Mouse (Mus musculus): ENCODE measurements around the gene Sgms2. TPM values are rescaled to one million over a fixed set of nuclear protein-coding genes. Genes with fewer than 3 reads are reported as not detected.
"Not testable (repeated sequence)": the region's sequence is repeated elsewhere in the genome, so short reads cannot be mapped to it uniquely, and the experiment has no call there.

The Sgms2 gene
- polyA plus RNA-seq, 1 experiment from 2014 or later: 15.8 TPM

- H3K4me3 ChIP-seq (replicated peaks): no peak overlapping the region
- no peaks in the 10 kb centered on the region for H3K36me3 ChIP-seq
- H3K4me1 ChIP-seq (replicated peaks): no peaks in the 10 kb centered on the region
- H3K27ac ChIP-seq: peak overlapping the region; percentile 78; the same call in 1 of the 2 replicates
- H3K4me2 ChIP-seq (replicated peaks): peak overlapping the region; percentile 34; the same call in 1 of the 2 replicates
- no peaks in the 10 kb centered on the region for H3K9me3 ChIP-seq
- 60% methylated on average over 6 of the region's 6 CpGs for WGBS
- peak; percentile 77 for ATAC-seq
- H3K27me3 ChIP-seq (replicated peaks): no peaks in the 10 kb centered on the region
- H3K9ac ChIP-seq: no peak overlapping the region
These were observed 142.2 kb downstream of the Sgms2 start for GRCm38 (mm10) chr3:131349013-131349412.

DNA sequence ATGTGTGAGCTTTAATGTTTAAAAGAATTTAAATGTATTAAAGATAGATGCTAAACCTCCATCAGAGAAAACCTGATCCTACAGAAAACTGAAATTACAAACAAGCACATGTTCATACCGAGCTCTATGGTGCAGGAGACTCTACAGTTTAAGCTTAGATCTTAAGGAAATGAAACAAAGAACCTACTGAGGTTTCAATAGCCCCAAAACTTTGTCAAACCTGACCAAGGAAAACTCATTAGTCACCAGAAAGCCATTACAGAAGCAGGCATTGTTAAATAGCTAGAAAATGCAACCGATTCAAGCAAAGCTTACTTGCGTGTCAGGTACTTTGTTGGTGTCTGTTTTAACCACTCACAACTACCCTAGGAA lies 142.6 kb downstream of the Sgms2 start:
- Histone ChIP-seq H3K36me3 (no peaks in the 10 kb centered on the region), H3K27me3 (replicated peaks) (no peaks in the 10 kb centered on the region), H3K27ac (peak overlapping the region; percentile 78), H3K4me2 (replicated peaks) (peak overlapping the region; percentile 34; the same call in 1 of the 2 replicates), H3K9ac (no peak overlapping the region), H3K4me1 (replicated peaks) (no peaks in the 10 kb centered on the region), H3K4me3 (replicated peaks) (no peak overlapping the region), H3K9me3 (no peaks in the 10 kb centered on the region)
- peak; percentile 42 for ATAC-seq
- WGBS: 63% methylated on average over 3 of the region's 3 CpGs

DNA sequence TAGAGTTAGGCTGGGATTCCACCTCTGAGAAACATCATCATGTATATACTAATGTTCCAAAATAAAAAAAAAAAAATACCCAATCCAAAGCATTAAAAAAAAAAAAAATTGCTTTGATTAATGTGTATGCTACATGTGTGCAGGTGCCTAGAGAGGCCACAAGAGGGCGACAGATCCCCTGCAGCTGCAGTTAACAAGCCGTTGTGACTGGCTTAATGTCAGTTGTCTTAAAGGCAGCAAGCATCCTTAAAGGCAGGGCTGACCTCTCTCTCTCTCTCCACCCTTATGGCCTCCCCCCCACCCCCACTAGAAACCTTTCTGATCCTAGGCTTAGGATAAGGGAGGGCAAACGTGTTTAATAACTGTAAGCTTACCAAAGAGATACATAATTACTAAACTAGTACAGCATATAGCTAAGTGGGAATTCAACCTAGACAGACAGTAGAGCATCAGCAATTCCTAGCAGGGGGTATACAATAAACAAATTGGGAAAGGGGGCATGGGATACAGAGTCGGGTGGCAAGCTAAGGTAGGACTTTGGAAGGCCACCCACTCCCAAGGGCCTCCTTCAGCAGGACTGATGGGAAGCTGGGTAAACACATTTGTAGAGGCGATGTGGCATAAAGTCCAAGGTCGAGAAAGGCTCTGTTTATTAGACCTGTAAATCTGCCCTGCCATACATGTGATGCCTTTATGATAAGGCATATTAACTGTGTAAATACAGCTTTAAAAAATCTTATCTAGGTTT lies 143.2 kb downstream of the Sgms2 start:
- H3K27ac ChIP-seq: peak overlapping the region; percentile 62
- no peak overlapping the region for H3K9ac ChIP-seq
- no peak overlapping the region for H3K4me3 ChIP-seq (replicated peaks)
- 45% methylated on average over 6 of the region's 6 CpGs for WGBS
- H3K4me1 ChIP-seq (replicated peaks): no peaks in the 10 kb centered on the region; the same call in 1 of the 2 replicates
- H3K9me3 ChIP-seq: no peaks in the 10 kb centered on the region
- H3K27me3 ChIP-seq (replicated peaks): no peaks in the 10 kb centered on the region
- no peaks in the 10 kb centered on the region for H3K36me3 ChIP-seq
- peak; percentile 93 for ATAC-seq
- H3K4me2 ChIP-seq (replicated peaks): 0 out of 2 replicates have a peak overlapping the region, but pooled peaks have one; percentile 24

GRCm38 (mm10) chr3:131345903-131346302 lies 145.3 kb downstream of the Sgms2 start:
- Histone ChIP-seq H3K9ac (no peak overlapping the region), H3K27me3 (replicated peaks) (no peaks in the 10 kb centered on the region), H3K36me3 (no peaks in the 10 kb centered on the region), H3K27ac (no peak overlapping the region), H3K4me3 (replicated peaks) (no peak overlapping the region), H3K9me3 (no peaks in the 10 kb centered on the region), H3K4me1 (replicated peaks) (no peaks in the 10 kb centered on the region; the same call in 1 of the 2 replicates), H3K4me2 (replicated peaks) (no peak overlapping the region)
- 94% methylated on average over 6 of the region's 6 CpGs for WGBS
- no peak for ATAC-seq

DNA sequence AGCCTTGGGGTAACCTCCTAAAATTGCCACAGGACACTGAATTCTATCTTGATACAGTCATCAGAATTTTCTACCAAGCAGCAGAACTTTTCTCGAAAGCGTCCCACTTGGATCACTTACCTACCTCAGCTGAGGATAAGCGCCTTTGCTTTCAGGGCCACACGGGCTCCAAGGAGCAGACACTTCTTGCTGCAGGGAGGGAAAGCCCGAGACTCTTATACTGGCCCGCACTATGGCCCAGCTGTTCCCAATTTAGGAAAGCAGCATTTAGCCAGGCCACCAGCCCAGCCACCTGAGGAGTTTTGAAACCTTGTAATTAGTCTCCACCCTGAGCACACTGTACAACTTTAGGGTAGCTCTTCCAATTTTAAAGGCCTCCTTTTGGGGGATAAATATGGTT lies 147.9 kb downstream of the Sgms2 start:
- no peak for ATAC-seq
- H3K4me3 ChIP-seq (replicated peaks): no peak overlapping the region
- H3K9me3 ChIP-seq: no peaks in the 10 kb centered on the region
- WGBS: 79% methylated on average over 6 of the region's 6 CpGs
- no peaks in the 10 kb centered on the region; the same call in 1 of the 2 replicates for H3K4me1 ChIP-seq (replicated peaks)
- no peaks in the 10 kb centered on the region for H3K36me3 ChIP-seq
- no peaks in the 10 kb centered on the region for H3K27me3 ChIP-seq (replicated peaks)
- no peak overlapping the region for H3K27ac ChIP-seq
- H3K4me2 ChIP-seq (replicated peaks): no peak overlapping the region
- no peak overlapping the region for H3K9ac ChIP-seq

- H3K4me3 ChIP-seq (replicated peaks): no peak overlapping the region
- H3K36me3 ChIP-seq: no peaks in the 10 kb centered on the region
- H3K4me1 ChIP-seq (replicated peaks): no peaks in the 10 kb centered on the region; the same call in 1 of the 2 replicates
- no peak overlapping the region for H3K9ac ChIP-seq
- H3K9me3 ChIP-seq: no peaks in the 10 kb centered on the region
- H3K4me2 ChIP-seq (replicated peaks): no peak overlapping the region
- 45% methylated on average over 3 of the region's 3 CpGs for WGBS
- H3K27me3 ChIP-seq (replicated peaks): no peaks in the 10 kb centered on the region
- no peak for ATAC-seq
- no peak overlapping the region for H3K27ac ChIP-seq
These were observed 150.3 kb downstream of the Sgms2 start for GRCm38 (mm10) chr3:131340885-131341284.

DNA sequence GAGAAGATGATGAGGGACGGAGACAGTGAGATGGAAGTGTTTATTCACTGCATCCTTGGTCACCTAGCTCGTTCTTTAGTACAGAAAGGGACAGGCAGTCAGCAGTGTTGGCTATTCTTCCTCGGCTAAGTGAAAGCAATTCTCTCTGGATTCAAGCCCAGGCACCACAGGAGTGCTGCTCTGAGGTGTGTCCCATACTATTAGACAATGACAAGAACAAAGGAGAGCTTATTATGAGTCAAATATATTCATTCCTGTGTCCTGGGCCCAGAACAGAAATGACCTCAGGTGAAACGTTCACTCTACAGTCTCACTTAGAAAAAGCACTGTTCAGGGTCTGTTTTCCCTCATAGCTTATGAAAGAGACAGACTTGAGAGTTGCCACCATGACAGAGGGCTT lies 151.9 kb downstream of the Sgms2 start:
- Histone ChIP-seq H3K9ac (no peak overlapping the region), H3K9me3 (no peaks in the 10 kb centered on the region), H3K27me3 (replicated peaks) (no peaks in the 10 kb centered on the region), H3K4me2 (replicated peaks) (no peak overlapping the region), H3K4me3 (replicated peaks) (no peak overlapping the region), H3K36me3 (no peaks in the 10 kb centered on the region), H3K27ac (no peak overlapping the region), H3K4me1 (replicated peaks) (peaks cover 11% of the 10 kb centered on the region)
- no peak for ATAC-seq
- 79% methylated on average over 4 of the region's 4 CpGs for WGBS

GRCm38 (mm10) chr3:131337749-131338148 lies 153.5 kb downstream of the Sgms2 start:
- 97% methylated on average over 7 of the region's 7 CpGs for WGBS
- not testable (repeated sequence) for H3K36me3 ChIP-seq; H3K4me2 ChIP-seq (replicated peaks); H3K9ac ChIP-seq; H3K4me3 ChIP-seq (replicated peaks); ATAC-seq; H3K9me3 ChIP-seq; H3K27me3 ChIP-seq (replicated peaks); H3K27ac ChIP-seq
- peaks cover 15% of the 10 kb centered on the region for H3K4me1 ChIP-seq (replicated peaks)

- WGBS: 87% methylated on average over 8 of the region's 8 CpGs
- ATAC-seq: no peak
- no peak overlapping the region for H3K4me3 ChIP-seq (replicated peaks)
- no peaks in the 10 kb centered on the region for H3K36me3 ChIP-seq
- H3K9ac ChIP-seq: no peak overlapping the region
- H3K9me3 ChIP-seq: no peaks in the 10 kb centered on the region
- H3K4me2 ChIP-seq (replicated peaks): no peak overlapping the region
- H3K27me3 ChIP-seq (replicated peaks): no peaks in the 10 kb centered on the region
- no peak overlapping the region for H3K27ac ChIP-seq
- peaks cover 15% of the 10 kb centered on the region for H3K4me1 ChIP-seq (replicated peaks)
These were observed 154.6 kb downstream of the Sgms2 start for GRCm38 (mm10) chr3:131336629-131337028.

GRCm38 (mm10) chr3:131335117-131335547 lies 156.1 kb downstream of the Sgms2 start:
- Histone ChIP-seq H3K4me3 (replicated peaks) (no peak overlapping the region), H3K9ac (no peak overlapping the region), H3K36me3 (no peaks in the 10 kb centered on the region), H3K9me3 (no peaks in the 10 kb centered on the region), H3K27ac (0 out of 2 replicates have a peak overlapping the region, but pooled peaks have one; percentile 2), H3K4me2 (replicated peaks) (peak overlapping the region; percentile 45), H3K4me1 (replicated peaks) (peaks cover 15% of the 10 kb centered on the region), H3K27me3 (replicated peaks) (no peaks in the 10 kb centered on the region)
- ATAC-seq: peak; percentile 72
- WGBS: 53% methylated on average over 8 of the region's 8 CpGs

DNA sequence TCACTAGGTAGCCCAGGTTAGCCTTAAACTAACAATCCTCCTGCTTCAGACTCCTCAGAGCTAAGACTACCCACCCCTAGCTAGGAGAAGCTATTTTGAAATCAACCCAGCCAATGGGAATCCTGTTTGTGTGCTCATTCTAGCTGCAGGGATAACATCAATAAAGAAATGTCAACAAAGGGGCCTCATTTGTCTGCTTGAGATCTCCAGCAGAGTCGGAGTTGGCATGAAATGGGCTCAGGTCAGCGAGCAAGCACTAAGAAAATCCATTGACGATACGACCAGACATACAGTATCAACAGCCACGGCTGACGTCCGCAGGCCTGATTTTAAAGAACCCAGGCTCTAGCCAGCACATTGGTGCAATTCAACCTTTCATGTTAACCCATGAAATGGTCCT lies 164.0 kb downstream of the Sgms2 start:
- Histone ChIP-seq H3K4me1 (replicated peaks) (no peaks in the 10 kb centered on the region), H3K36me3 (peaks cover 5% of the 10 kb centered on the region; the same call in 1 of the 2 replicates), H3K27ac (no peak overlapping the region), H3K9me3 (no peaks in the 10 kb centered on the region), H3K4me3 (replicated peaks) (no peak overlapping the region), H3K27me3 (replicated peaks) (no peaks in the 10 kb centered on the region), H3K9ac (no peak overlapping the region), H3K4me2 (replicated peaks) (no peak overlapping the region)
- WGBS: 55% methylated on average over 7 of the region's 7 CpGs
- ATAC-seq: no peak

- Histone ChIP-seq H3K4me3 (replicated peaks) (no peak overlapping the region), H3K4me2 (replicated peaks) (no peak overlapping the region), H3K9ac (no peak overlapping the region), H3K27ac (no peak overlapping the region), H3K9me3 (no peaks in the 10 kb centered on the region), H3K36me3 (peaks cover 5% of the 10 kb centered on the region; the same call in 1 of the 2 replicates), H3K4me1 (replicated peaks) (no peaks in the 10 kb centered on the region), H3K27me3 (replicated peaks) (no peaks in the 10 kb centered on the region)
- 84% methylated on average over 4 of the region's 4 CpGs for WGBS
- no peak for ATAC-seq
These were observed 164.6 kb downstream of the Sgms2 start for GRCm38 (mm10) chr3:131326637-131327036.

All from intestine, embryonic 15.5 days (tissue).